Mouse (Mus musculus) heart, embryonic 15.5 days (tissue): ENCODE results near the gene Itm2b. TPM values are rescaled to one million over a fixed set of nuclear protein-coding genes. Genes with fewer than 3 reads are reported as not detected.
A peak's percentile ranks its signal among the peaks of the same experiment; 100 is the strongest.

Experiments used
- ATAC-seq: fragments of 200-750 bp; cut with Nextera tagmentation; replicated peaks from 2 replicates; pipeline ENCODE4 v1.8.0; 2017; ENCODE audit warnings: low read depth, moderate TSS enrichment; ENCODE audit not compliant: insufficient number of reproducible peaks, insufficient read depth, low FRiP score
- H3K27ac ChIP-seq: fragments of 300-500 bp; sonication (generic); 2 replicates; pipeline ENCODE4 v1.5.1; 2015; ENCODE audit warnings: mild to moderate bottlenecking, inconsistent platforms
- H3K27me3 ChIP-seq: fragments of 300-500 bp; sonication (generic); 2 replicates; pipeline ENCODE4 v1.6.1; 2015; ENCODE audit warnings: inconsistent platforms
- H3K36me3 ChIP-seq: fragments of 300-500 bp; sonication (generic); 2 replicates; pipeline ENCODE4 v1.6.1; 2015; ENCODE audit warnings: mild to moderate bottlenecking, inconsistent platforms
- H3K4me1 ChIP-seq: fragments of 300-500 bp; sonication (generic); replicated peaks from 2 replicates; pipeline ENCODE4 v1.6.1; 2015; ENCODE audit warnings: inconsistent platforms
- H3K4me2 ChIP-seq: fragments of 300-500 bp; sonication (generic); 2 replicates; pipeline ENCODE4 v1.6.1; 2015; ENCODE audit warnings: inconsistent platforms, mild to moderate bottlenecking, moderate library complexity
- H3K4me3 ChIP-seq: fragments of 300-500 bp; sonication (generic); 2 replicates; pipeline ENCODE4 v1.5.1; 2015; ENCODE audit warnings: mild to moderate bottlenecking, inconsistent platforms
- H3K9ac ChIP-seq: fragments of 300-500 bp; sonication (generic); 2 replicates; pipeline ENCODE4 v1.6.1; 2015; ENCODE audit warnings: mild to moderate bottlenecking, inconsistent platforms
- H3K9me3 ChIP-seq: fragments of 300-500 bp; sonication (generic); replicated peaks from 2 replicates; pipeline ENCODE4 v1.6.1; 2016; ENCODE audit warnings: inconsistent platforms
- WGBS: fragments of 180-500 bp; shearing (Covaris S2); methylation state at CpG from one replicate; pipeline ENCODE4 v1.1.7; 2015; ENCODE audit warnings: mixed read lengths; 5-methylcytosine and 5-hydroxymethylcytosine counted together
- polyA plus RNA-seq: library from polyadenylated mRNA; unstranded; fragments of >200 nt; fragmentation: Nextera tagmentation; extraction: Ambion mirVana; gene quantifications from 2 replicates; pipeline ENCODE4 v1.2.1, GENCODE M21; 2015

The Itm2b gene
- polyA plus RNA-seq, 1 experiment from 2014 or later, result 728 TPM

GRCm38 (mm10) chr14:73334926-73335805 lies 49.9 kb downstream of the Itm2b start:
- no peak for ATAC-seq
- 81% methylated on average over 22 of the region's 22 CpGs for WGBS
- no peaks in the 10 kb centered on the region for H3K36me3 ChIP-seq
- H3K27ac ChIP-seq, result no peak overlapping the region
- no peaks in the 10 kb centered on the region for H3K27me3 ChIP-seq
- H3K9me3 ChIP-seq, result no peaks in the 10 kb centered on the region
- H3K9ac ChIP-seq, result no peak overlapping the region
- H3K4me2 ChIP-seq, result no peak overlapping the region
- no peak overlapping the region for H3K4me3 ChIP-seq
- no peaks in the 10 kb centered on the region for H3K4me1 ChIP-seq

DNA sequence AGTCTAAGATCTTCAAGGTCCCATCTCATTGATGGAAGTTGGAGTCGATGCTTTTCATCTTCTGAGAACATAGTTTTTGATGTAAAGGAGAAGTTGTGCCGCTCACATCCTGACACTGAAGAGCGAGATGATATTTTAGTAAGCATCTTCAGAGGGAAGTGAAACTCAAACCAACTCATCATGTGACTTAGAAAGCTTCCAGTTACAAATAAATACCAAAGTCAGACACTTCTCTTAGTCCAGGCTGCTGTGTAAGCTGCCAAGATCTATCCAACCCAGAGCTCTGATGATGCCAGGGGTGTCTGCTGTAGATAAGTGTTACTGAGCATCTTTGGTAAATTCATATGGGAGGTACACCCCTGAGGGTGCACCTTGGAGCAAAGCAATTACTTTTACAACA lies 51.2 kb downstream of the Itm2b start:
- H3K4me3 ChIP-seq, result no peak overlapping the region
- no peaks in the 10 kb centered on the region for H3K9me3 ChIP-seq
- 76% methylated on average over 3 of the region's 3 CpGs for WGBS
- H3K9ac ChIP-seq, result no peak overlapping the region
- no peaks in the 10 kb centered on the region for H3K36me3 ChIP-seq
- H3K27ac ChIP-seq, result no peak overlapping the region
- no peaks in the 10 kb centered on the region for H3K4me1 ChIP-seq
- H3K27me3 ChIP-seq, result no peaks in the 10 kb centered on the region
- ATAC-seq, result no peak
- H3K4me2 ChIP-seq, result no peak overlapping the region

- WGBS, result 69% methylated on average over 4 of the region's 4 CpGs
- Histone ChIP-seq H3K36me3 (no peaks in the 10 kb centered on the region), H3K9ac (no peak overlapping the region), H3K4me2 (no peak overlapping the region), H3K27me3 (no peaks in the 10 kb centered on the region), H3K4me3 (no peak overlapping the region), H3K27ac (no peak overlapping the region), H3K9me3 (no peaks in the 10 kb centered on the region), H3K4me1 (peaks cover 8% of the 10 kb centered on the region)
- ATAC-seq, result no peak
These were observed 53.7 kb downstream of the Itm2b start for GRCm38 (mm10) chr14:73331386-73331785.

GRCm38 (mm10) chr14:73329871-73330270 lies 55.2 kb downstream of the Itm2b start:
- no peak for ATAC-seq
- Histone ChIP-seq H3K9ac (no peak overlapping the region), H3K27me3 (no peaks in the 10 kb centered on the region), H3K27ac (no peak overlapping the region), H3K36me3 (no peaks in the 10 kb centered on the region), H3K4me1 (peaks cover 9% of the 10 kb centered on the region), H3K4me3 (no peak overlapping the region), H3K9me3 (no peaks in the 10 kb centered on the region), H3K4me2 (no peak overlapping the region)
- WGBS, result 75% methylated on average over 2 of the region's 2 CpGs

- Histone ChIP-seq H3K4me2 (peak overlapping the region; percentile 91), H3K27me3 (no peaks in the 10 kb centered on the region), H3K9ac (peak overlapping the region; percentile 95), H3K27ac (peak overlapping the region; percentile 95), H3K4me1 (peaks cover 13% of the 10 kb centered on the region), H3K9me3 (no peaks in the 10 kb centered on the region), H3K36me3 (no peaks in the 10 kb centered on the region), H3K4me3 (peak overlapping the region; percentile 96)
- ATAC-seq, result no peak
- WGBS, result 10% methylated on average over 8 of the region's 8 CpGs
These were observed 58.6 kb downstream of the Itm2b start for GRCm38 (mm10) chr14:73326511-73326910.

DNA sequence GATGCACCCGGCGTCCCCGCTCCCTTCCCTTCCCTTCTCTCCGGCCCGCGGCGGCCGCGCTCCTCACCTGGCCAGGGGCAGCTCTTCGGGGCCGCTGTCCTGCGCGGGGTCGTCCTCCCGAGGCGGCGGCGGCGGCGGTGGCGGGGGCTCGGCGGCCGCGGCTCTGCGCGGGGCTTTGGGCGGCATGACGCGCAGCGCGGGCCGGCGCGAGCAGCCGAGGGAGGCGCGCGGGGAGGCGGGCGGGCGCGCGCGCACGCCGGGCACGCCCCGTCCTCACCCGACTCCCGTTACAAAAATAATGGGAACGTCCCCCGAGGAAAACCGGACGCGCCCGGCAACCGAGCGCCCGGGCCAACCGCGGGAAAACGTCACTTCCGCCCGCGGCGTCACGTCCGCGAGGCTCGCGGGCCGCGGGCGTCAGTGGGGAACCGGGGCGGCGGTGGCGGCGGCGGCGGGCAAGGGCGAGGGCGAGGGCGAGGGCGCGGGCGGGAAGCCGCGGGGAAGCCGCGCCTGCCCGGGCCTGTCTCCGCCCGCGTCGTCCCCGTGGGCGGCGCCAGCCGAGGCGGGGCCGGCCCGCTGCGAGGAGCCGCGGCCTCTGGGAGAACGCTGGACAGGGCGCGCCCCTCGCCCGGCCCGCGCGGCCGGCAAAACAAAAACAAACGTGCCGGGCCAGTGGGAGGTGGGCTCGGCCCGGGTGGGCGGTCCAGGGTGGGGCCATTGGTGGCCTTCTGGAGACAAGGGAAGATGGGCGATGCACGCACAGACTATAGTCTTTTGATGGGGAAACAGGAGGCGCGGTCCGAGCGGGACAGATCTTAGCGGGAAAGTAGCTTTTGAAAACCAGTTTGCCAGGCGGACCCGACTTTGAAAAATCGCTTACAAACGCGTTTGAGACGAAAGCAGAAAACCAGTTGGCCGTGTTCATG lies 59.4 kb downstream of the Itm2b start, which contains the start of gene Rb1:
Gene Rb1, minus strand, starts transcription at position 367 of the 926 bp plus-strand sequence.
- H3K4me1 ChIP-seq, result peaks cover 13% of the 10 kb centered on the region
- ATAC-seq, result peak; percentile 93
- peak within 1 kb of the TSS; percentile 95 for H3K27ac ChIP-seq
- peak within 1 kb of the TSS; percentile 91 for H3K4me2 ChIP-seq
- peak within 1 kb of the TSS; percentile 95 for H3K9ac ChIP-seq
- no peaks in the 10 kb centered on the region for H3K9me3 ChIP-seq
- peak within 1 kb of the TSS; percentile 96 for H3K4me3 ChIP-seq
- 0% methylated on average over 90 of the region's 135 CpGs for WGBS
- H3K27me3 ChIP-seq, result no peaks in the 10 kb centered on the region
- H3K36me3 ChIP-seq, result no peaks in the 10 kb centered on the region

DNA sequence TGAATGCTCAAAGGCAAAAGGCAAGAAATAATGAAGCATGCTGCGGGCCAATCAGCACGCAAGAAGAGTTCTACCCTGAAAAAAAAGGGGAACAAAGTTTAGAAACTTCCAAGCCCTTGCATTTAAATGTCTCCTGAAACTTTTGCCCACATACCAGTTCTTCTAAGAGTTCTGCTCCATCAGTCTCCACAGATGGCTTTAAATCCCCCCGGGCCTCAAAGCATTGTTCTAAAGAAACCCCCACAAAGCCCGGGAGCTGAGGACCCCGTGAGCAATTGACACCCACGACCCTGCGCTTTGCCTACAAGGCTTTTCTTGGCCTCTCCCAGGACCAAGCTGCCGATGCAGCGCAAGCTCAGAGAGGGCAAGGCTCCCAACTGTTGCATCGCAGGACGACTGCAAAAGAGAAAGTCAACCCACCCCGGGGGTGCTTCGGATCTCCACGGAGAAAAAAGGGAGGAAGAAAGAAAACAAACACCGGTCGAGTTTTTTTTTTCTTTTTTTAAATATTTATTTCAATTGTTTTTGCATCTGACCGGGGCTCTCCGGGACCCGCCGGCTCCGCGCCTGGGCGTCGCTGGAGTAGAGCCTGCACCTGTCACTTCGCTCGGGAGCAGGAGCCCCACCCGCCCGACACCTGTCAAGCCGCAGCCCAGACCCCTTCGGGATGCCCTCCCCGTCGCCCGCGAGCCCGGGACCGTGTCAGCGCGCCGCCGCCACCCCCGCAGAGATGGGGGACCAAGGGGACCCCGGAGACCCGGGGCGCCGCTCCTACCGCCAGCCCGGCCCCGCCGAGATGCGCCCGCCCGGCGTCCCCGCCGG lies 60.2 kb downstream of the Itm2b start:
- Histone ChIP-seq H3K36me3 (no peaks in the 10 kb centered on the region), H3K4me3 (peak overlapping the region; percentile 96), H3K27ac (peak overlapping the region; percentile 95), H3K27me3 (no peaks in the 10 kb centered on the region), H3K9me3 (no peaks in the 10 kb centered on the region), H3K4me2 (peak overlapping the region; percentile 91), H3K4me1 (peaks cover 13% of the 10 kb centered on the region), H3K9ac (peak overlapping the region; percentile 95)
- under 1% methylated on average over 48 of the region's 55 CpGs for WGBS
- ATAC-seq, result peak; percentile 50

DNA sequence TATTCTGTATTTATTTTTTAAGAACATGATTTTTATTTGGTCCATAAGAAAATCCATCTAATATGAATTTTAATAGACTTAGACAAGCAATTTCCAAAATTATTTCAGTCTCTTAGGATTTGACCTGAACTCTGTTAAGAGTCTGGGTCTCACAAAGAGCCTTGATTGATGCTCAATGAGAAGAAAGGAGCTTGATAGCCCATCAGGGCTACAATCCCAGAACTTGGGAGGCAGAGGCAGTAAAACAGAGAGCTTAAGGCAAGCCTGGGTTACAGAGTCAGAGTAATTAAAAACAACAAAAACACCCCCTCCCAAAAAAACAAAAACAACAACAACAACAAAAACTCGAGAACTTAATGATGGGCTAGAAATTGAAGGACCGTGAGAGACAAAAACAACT lies 61.1 kb downstream of the Itm2b start:
- no peaks in the 10 kb centered on the region for H3K9me3 ChIP-seq
- peaks cover 13% of the 10 kb centered on the region for H3K4me1 ChIP-seq
- no peaks in the 10 kb centered on the region for H3K27me3 ChIP-seq
- peak overlapping the region; percentile 91; the same call in 1 of the 2 replicates for H3K4me2 ChIP-seq
- ATAC-seq, result no peak
- H3K4me3 ChIP-seq, result no peak overlapping the region
- H3K27ac ChIP-seq, result no peak overlapping the region
- no peaks in the 10 kb centered on the region for H3K36me3 ChIP-seq
- no peak overlapping the region for H3K9ac ChIP-seq
- WGBS, result 83% methylated on average over 2 of the region's 2 CpGs

- Histone ChIP-seq H3K36me3 (no peaks in the 10 kb centered on the region), H3K9ac (no peak overlapping the region), H3K4me2 (no peak overlapping the region), H3K4me3 (no peak overlapping the region), H3K27ac (no peak overlapping the region), H3K9me3 (no peaks in the 10 kb centered on the region), H3K4me1 (peaks cover 12% of the 10 kb centered on the region), H3K27me3 (no peaks in the 10 kb centered on the region)
- no peak for ATAC-seq
- WGBS, result 82% methylated on average over 3 of the region's 3 CpGs
These were observed 62.9 kb downstream of the Itm2b start for GRCm38 (mm10) chr14:73322142-73322541.

GRCm38 (mm10) chr14:73316933-73317332 lies 68.2 kb downstream of the Itm2b start:
- no peak for ATAC-seq

GRCm38 (mm10) chr14:73313864-73314263 lies 71.2 kb downstream of the Itm2b start:
- WGBS, result 82% methylated on average over 4 of the region's 4 CpGs
- ATAC-seq, result no peak

More at GRCm38 (mm10) chr14:73316933-73317332, 68.2 kb downstream of the Itm2b start:
- Histone ChIP-seq H3K36me3 (no peaks in the 10 kb centered on the region), H3K4me2 (no peak overlapping the region), H3K27ac (no peak overlapping the region), H3K27me3 (no peaks in the 10 kb centered on the region), H3K4me3 (no peak overlapping the region), H3K9ac (no peak overlapping the region), H3K4me1 (peaks cover 9% of the 10 kb centered on the region), H3K9me3 (no peaks in the 10 kb centered on the region)

More at GRCm38 (mm10) chr14:73313864-73314263, 71.2 kb downstream of the Itm2b start:
- peaks cover 9% of the 10 kb centered on the region for H3K4me1 ChIP-seq
- H3K36me3 ChIP-seq, result no peaks in the 10 kb centered on the region
- no peak overlapping the region for H3K4me2 ChIP-seq
- H3K4me3 ChIP-seq, result no peak overlapping the region
- H3K9ac ChIP-seq, result no peak overlapping the region
- H3K27ac ChIP-seq, result no peak overlapping the region
- no peaks in the 10 kb centered on the region for H3K27me3 ChIP-seq
- no peaks in the 10 kb centered on the region for H3K9me3 ChIP-seq
